Mouse (Mus musculus) limb, embryonic 11.5 days (tissue): ENCODE measurements at regions not wholly inside any gene's neighbourhood (a gene's known extent, or its start where the extent isn't known, plus 50 kb on each side); places are given as distances from the start of the nearest gene placed in this dataset.

Source experiments
- ATAC-seq: fragments of 200-750 bp; cut with Nextera tagmentation; 2 replicates; pipeline ENCODE4 v1.8.0; 2017; ENCODE audit warnings: low read depth; ENCODE audit not compliant: insufficient number of reproducible peaks, low FRiP score, low TSS enrichment
- DNase-seq: peaks from one replicate; pipeline ENCODE4 v3.0.0-alpha.2; 2015; ENCODE audit warnings: low spot score
- H3K27ac ChIP-seq: fragments of 300-500 bp; sonication (generic); replicated peaks from 2 replicates; pipeline ENCODE4 v1.5.1; 2014; ENCODE audit warnings: low read depth, mild to moderate bottlenecking, low read length
- H3K27me3 ChIP-seq: fragments of 300-500 bp; sonication (generic); 2 replicates; pipeline ENCODE4 v1.6.1; 2014; ENCODE audit warnings: mild to moderate bottlenecking, low read length, mixed read lengths; ENCODE audit not compliant: control insufficient read depth, insufficient read depth
- H3K36me3 ChIP-seq: fragments of 300-500 bp; sonication (generic); 2 replicates; pipeline ENCODE4 v1.6.1; 2014; ENCODE audit warnings: mild to moderate bottlenecking, low read length, moderate library complexity, mixed read lengths; ENCODE audit not compliant: control insufficient read depth, insufficient read depth
- H3K4me1 ChIP-seq: fragments of 300-500 bp; sonication (generic); 2 replicates; pipeline ENCODE4 v1.6.1; 2014; ENCODE audit warnings: low read length, mixed read lengths; ENCODE audit not compliant: control insufficient read depth, insufficient read depth
- H3K4me2 ChIP-seq: fragments of 300-500 bp; sonication (generic); 2 replicates; pipeline ENCODE4 v1.6.1; 2014; ENCODE audit warnings: low read depth, mild to moderate bottlenecking, moderate library complexity; ENCODE audit not compliant: severe bottlenecking
- H3K4me3 ChIP-seq: fragments of 300-500 bp; sonication (generic); 2 replicates; pipeline ENCODE4 v1.5.1; 2014; ENCODE audit warnings: low read depth, low read length
- H3K9ac ChIP-seq: fragments of 300-500 bp; sonication (generic); 2 replicates; pipeline ENCODE4 v1.6.1; 2014; ENCODE audit warnings: mild to moderate bottlenecking, low read length
- H3K9me3 ChIP-seq: fragments of 300-500 bp; sonication (generic); 2 replicates; pipeline ENCODE4 v1.6.1; 2016; ENCODE audit warnings: low read length; ENCODE audit not compliant: control insufficient read depth
- WGBS: fragments of 180-500 bp; shearing (Covaris S2); extraction: QIAGEN DNeasy Blood & Tissue Kit; methylation state at CpG from one replicate; pipeline ENCODE4 v1.1.7; 2014; 5-methylcytosine and 5-hydroxymethylcytosine counted together

DNA sequence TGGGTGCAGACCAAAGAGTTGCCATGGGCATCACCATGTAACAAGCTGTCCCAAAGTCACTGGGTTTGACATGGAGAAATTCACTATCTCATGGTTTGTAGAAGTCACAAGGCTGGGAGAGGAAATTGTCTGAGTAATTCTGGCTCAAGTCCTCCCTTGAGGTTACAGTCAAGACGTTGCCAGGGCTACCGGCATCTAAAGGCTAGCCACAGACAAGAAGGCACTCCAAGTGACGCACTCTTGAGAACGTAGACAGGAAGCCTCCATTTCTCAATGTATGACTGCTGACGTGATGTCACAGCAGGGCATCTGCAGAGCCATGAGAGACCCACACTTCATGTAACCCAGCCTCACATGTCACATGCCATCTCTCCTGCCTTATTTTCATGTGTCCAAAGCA, 59.2 kb upstream of the Nectin1 start:
- H3K4me1 ChIP-seq = no peaks in the 10 kb centered on the region
- H3K4me3 ChIP-seq = no peak overlapping the region
- ATAC-seq (no peak), DNase-seq (no peak)
- H3K9me3 ChIP-seq = no peaks in the 10 kb centered on the region
- H3K36me3 ChIP-seq = no peaks in the 10 kb centered on the region
- H3K27me3 ChIP-seq = no peaks in the 10 kb centered on the region
- no peak overlapping the region for H3K27ac ChIP-seq
- no peak overlapping the region for H3K4me2 ChIP-seq
- 83% methylated on average over 5 of the region's 5 CpGs for WGBS
- H3K9ac ChIP-seq = no peak overlapping the region

DNA sequence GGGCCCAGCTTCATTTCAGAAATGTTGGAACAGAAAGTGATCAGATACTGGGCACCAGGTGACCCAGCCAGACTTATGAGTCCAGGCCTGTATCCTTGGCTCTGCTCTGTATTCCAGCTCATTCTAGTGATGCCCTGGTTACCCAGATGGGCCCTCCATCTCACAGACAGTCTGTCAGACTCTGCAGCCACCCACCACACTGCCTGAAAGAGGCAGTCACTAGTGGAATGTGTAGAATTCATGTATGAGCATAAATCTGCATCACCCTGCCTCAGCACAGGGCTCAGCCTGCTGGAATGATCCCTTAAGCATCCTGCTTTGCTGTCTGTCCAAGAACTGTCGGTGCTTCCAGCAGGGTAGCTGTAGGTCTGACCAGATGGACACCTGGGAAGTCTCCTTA, 51.8 kb upstream of the Nectin1 start:
- WGBS = 86% methylated on average over 1 of the region's 1 CpGs
- Histone ChIP-seq H3K4me3 (no peak overlapping the region), H3K9ac (no peak overlapping the region), H3K36me3 (no peaks in the 10 kb centered on the region), H3K27ac (no peak overlapping the region), H3K4me2 (no peak overlapping the region), H3K4me1 (no peaks in the 10 kb centered on the region), H3K27me3 (no peaks in the 10 kb centered on the region), H3K9me3 (no peaks in the 10 kb centered on the region)
- ATAC-seq (no peak), DNase-seq (no peak)

DNA sequence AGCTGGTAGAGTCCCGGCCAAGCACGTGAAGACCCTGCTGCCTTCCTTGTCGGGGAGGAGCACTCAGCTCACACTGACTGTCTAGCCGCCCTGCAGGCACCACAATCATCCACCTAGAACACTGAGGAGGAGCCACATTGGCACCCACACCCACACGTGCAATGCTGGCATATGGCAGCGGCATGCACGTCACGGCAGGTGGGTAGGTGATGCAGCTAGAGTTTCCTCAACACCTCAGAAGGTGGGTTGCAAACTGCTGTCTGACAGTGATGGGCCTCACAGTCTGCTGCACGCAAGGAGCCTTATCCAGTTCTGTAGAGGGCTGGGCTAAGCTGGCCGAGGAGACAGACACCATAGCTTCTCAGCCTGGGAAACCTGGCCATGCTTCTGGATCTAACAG, 51.2 kb upstream of the Nectin1 start:
- Histone ChIP-seq H3K4me2 (no peak overlapping the region), H3K9ac (no peak overlapping the region), H3K4me1 (no peaks in the 10 kb centered on the region), H3K27me3 (no peaks in the 10 kb centered on the region), H3K27ac (no peak overlapping the region), H3K9me3 (no peaks in the 10 kb centered on the region), H3K36me3 (no peaks in the 10 kb centered on the region), H3K4me3 (no peak overlapping the region)
- ATAC-seq (no peak), DNase-seq (no peak)
- 88% methylated on average over 10 of the region's 10 CpGs for WGBS
